11 mouse cellular contexts compared by ENCODE assay signal in the genomic region with DNA sequence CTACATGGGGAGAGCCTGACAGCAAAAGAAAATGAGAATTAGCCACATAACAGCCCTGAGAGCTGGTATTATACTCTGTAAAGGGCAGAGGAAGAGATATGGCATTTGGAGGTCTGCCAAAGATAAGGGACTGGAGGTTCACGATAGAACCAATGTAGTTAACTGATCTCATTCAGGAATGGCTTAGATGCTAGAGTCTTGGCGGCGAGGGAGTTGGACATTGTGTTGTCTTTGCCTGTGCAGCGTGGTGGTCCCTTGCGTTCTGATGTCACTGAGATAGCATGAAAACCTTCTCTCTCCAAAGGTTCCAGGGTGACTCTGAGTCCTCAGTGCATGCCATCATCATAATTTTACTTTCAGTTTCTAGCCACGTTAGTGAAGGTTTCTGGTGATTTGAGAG.
DNase-seq lines count a peak whose midpoint lies in the region; ATAC-seq lines count a peak whose summit lies in the region.
"Had no signal": no experiment of that assay in that cellular context is flagged by ENCODE, and none has a peak within 500 bp of the region (broad histone marks: within the 10 kb centered on the region; RNA-seq: fewer than 3 reads in every experiment).

No protein-coding gene starts in this region.

- no peak overlapping the region for H3K9ac ChIP-seq in kidney, embryonic 15.5 days
- no peak overlapping the region for H3K9ac ChIP-seq in limb, embryonic 12.5 days (replicated peaks)
- H3K9ac ChIP-seq: embryonic facial prominence, embryonic 15.5 days; lung, embryonic 15.5 days had no signal

- no peak for ATAC-seq in kidney, embryonic 15.5 days (replicated peaks; ENCODE audit: low FRiP score)
- ATAC-seq in limb, embryonic 12.5 days (ENCODE audit: insufficient number of reproducible peaks, insufficient read depth, low FRiP score, low TSS enrichment, low read depth) = no peak
- peak; percentile 88 for ATAC-seq in megakaryocyte-erythroid progenitor cell, adult 5-6 weeks (replicated peaks; ENCODE audit: low FRiP score, low TSS enrichment, poor library complexity, severe bottlenecking)

- H3K4me1 ChIP-seq in kidney, embryonic 15.5 days = peaks cover 26% of the 10 kb centered on the region
- H3K4me1 ChIP-seq in limb, embryonic 12.5 days (replicated peaks) = peaks cover 27% of the 10 kb centered on the region

- H3K9me3 ChIP-seq in kidney, embryonic 15.5 days (replicated peaks) = no peaks in the 10 kb centered on the region
- H3K9me3 ChIP-seq in limb, embryonic 12.5 days = peaks cover 5% of the 10 kb centered on the region
- H3K9me3 ChIP-seq: embryonic facial prominence, embryonic 15.5 days; lung, embryonic 15.5 days had no signal

- H3K27me3 ChIP-seq in kidney, embryonic 15.5 days = no peaks in the 10 kb centered on the region
- no peaks in the 10 kb centered on the region for H3K27me3 ChIP-seq in limb, embryonic 12.5 days
- H3K27me3 ChIP-seq: embryonic facial prominence, embryonic 15.5 days; lung, embryonic 15.5 days had no signal

- H3K4me3 ChIP-seq in kidney, embryonic 15.5 days (replicated peaks) = no peak overlapping the region
- no peak overlapping the region for H3K4me3 ChIP-seq in limb, embryonic 12.5 days (replicated peaks)
- H3K4me3 ChIP-seq: embryonic facial prominence, embryonic 15.5 days; lung, embryonic 15.5 days had no signal

- no peak overlapping the region for H3K27ac ChIP-seq in kidney, embryonic 15.5 days
- peak overlapping the region; percentile 85 for H3K27ac ChIP-seq in limb, embryonic 12.5 days
- H3K27ac ChIP-seq: embryonic facial prominence, embryonic 15.5 days; lung, embryonic 15.5 days had no signal

- WGBS in kidney, embryonic 15.5 days = 53% methylated on average over 6 of the region's 6 CpGs
- 88% methylated on average over 6 of the region's 6 CpGs for WGBS in limb, embryonic 12.5 days

- H3K4me2 ChIP-seq in kidney, embryonic 15.5 days = 0 out of 2 replicates have a peak overlapping the region, but pooled peaks have one; percentile 17
- no peak overlapping the region for H3K4me2 ChIP-seq in limb, embryonic 12.5 days
- H3K4me2 ChIP-seq: lung, embryonic 15.5 days had no signal

- no peaks in the 10 kb centered on the region for H3K36me3 ChIP-seq in kidney, embryonic 15.5 days
- H3K36me3 ChIP-seq in limb, embryonic 12.5 days = no peaks in the 10 kb centered on the region
- H3K36me3 ChIP-seq: embryonic facial prominence, embryonic 15.5 days; lung, embryonic 15.5 days had no signal

- DNase-seq in adrenal gland, adult (ENCODE audit: inconsistent age in 2 of 2, low spot score in 1 of 2) = peak; percentile 70 to 92
- no peak for DNase-seq in adrenal gland, postnatal 25 days
- no peak for DNase-seq in kidney, postnatal 4 days
- no peak for DNase-seq in right cerebral cortex, adult 2 months (ENCODE audit: low spot score in 2 of 2)
- DNase-seq in layer of hippocampus, adult 9-10 months (ENCODE audit: low spot score) = no peak
- DNase-seq: heart, postnatal 36 days had no signal

Comparison
In these comparisons a context has a peak if more than half of its experiments do, and no peak if none do; other contexts are left out.
1. DNase-seq: peak in adrenal gland, adult (2 of 2); none in adrenal gland, postnatal 25 days (single experiment), kidney, postnatal 4 days (0 of 2), right cerebral cortex, adult 2 months (0 of 2) and layer of hippocampus, adult 9-10 months (single experiment).